Mouse (Mus musculus) MEL (cell line): ENCODE data around the gene Lypd5. TPM values are rescaled to one million over a fixed set of nuclear protein-coding genes. Genes with fewer than 3 reads are reported as not detected.
A peak's percentile ranks its signal among the peaks of the same experiment; 100 is the strongest.

Experiments used
- DNase-seq: peaks from one replicate; pipeline ENCODE4 v3.0.0; 2011; ENCODE audit warnings: low read depth, low spot score
- H3K27ac ChIP-seq: 2 replicates; pipeline ENCODE4 v1.5.1; 2012; ENCODE audit warnings: low read depth, mild to moderate bottlenecking, control low read depth, low read length, moderate library complexity; ENCODE audit not compliant: control insufficient read depth
- H3K27me3 ChIP-seq, 2 experiments: fragments of 150-350 bp in 1 of 2; sonication (generic) in 1 of 2; 2 replicates each; pipeline ENCODE4 v1.6.1; 2012; ENCODE audit warnings: low read length in 2 of 2, mild to moderate bottlenecking in 2 of 2, improper control_type of control experiment in 1 of 2, moderate library complexity in 1 of 2; ENCODE audit not compliant: insufficient read depth in 2 of 2, control insufficient read depth in 1 of 2
- H3K36me3 ChIP-seq, 2 experiments: 2 replicates each; pipeline ENCODE4 v1.6.1; 2012 to 2014; ENCODE audit warnings: low read length in 2 of 2, improper control_type of control experiment in 1 of 2, inconsistent platforms in 1 of 2, mild to moderate bottlenecking in 1 of 2; ENCODE audit not compliant: insufficient read depth in 2 of 2, control insufficient read depth in 1 of 2
- H3K4me1 ChIP-seq, 2 experiments: fragments of 150-350 bp in 1 of 2; sonication (generic) in 1 of 2; 2 replicates each; pipeline ENCODE4 v1.6.1; 2012; ENCODE audit warnings: low read length in 2 of 2, improper control_type of control experiment in 1 of 2, mild to moderate bottlenecking in 1 of 2; ENCODE audit not compliant: insufficient read depth in 2 of 2, control insufficient read depth in 1 of 2
- H3K4me3 ChIP-seq, 2 experiments: fragments of 150-350 bp in 1 of 2; sonication (generic) in 1 of 2; 2 replicates each; pipeline ENCODE4 v1.5.1; 2012; ENCODE audit warnings: low read depth in 2 of 2, low read length in 2 of 2, mild to moderate bottlenecking in 2 of 2, moderate library complexity in 2 of 2, control low read depth in 1 of 2, improper control_type of control experiment in 1 of 2; ENCODE audit not compliant: control insufficient read depth in 1 of 2, insufficient read depth in 1 of 2
- H3K79me2 ChIP-seq: 2 replicates; pipeline ENCODE4 v1.6.1; 2012; ENCODE audit warnings: mild to moderate bottlenecking, low read length, moderate library complexity; ENCODE audit not compliant: control insufficient read depth, poor library complexity, insufficient read depth
- H3K9ac ChIP-seq: 2 replicates; pipeline ENCODE4 v1.6.1; 2012; ENCODE audit warnings: low read depth, mild to moderate bottlenecking, control low read depth, low read length, moderate library complexity; ENCODE audit not compliant: control insufficient read depth, poor library complexity, severe bottlenecking
- H3K9me3 ChIP-seq: fragments of 150-350 bp; sonication (generic); replicated peaks from 2 replicates; pipeline ENCODE4 v1.6.1; 2012; ENCODE audit warnings: mild to moderate bottlenecking, low read length, improper control_type of control experiment, moderate library complexity; ENCODE audit not compliant: insufficient read depth
- BHLHE40 ChIP-seq: IDR thresholded peaks from 2 replicates; pipeline ENCODE4 v1.6.1; 2012; ENCODE audit warnings: low read depth, mild to moderate bottlenecking, inconsistent platforms, low read length, improper control_type of control experiment, borderline replicate concordance
- CHD2 ChIP-seq: IDR thresholded peaks from 2 replicates; pipeline ENCODE4 v1.6.1; 2011; ENCODE audit warnings: low read length, improper control_type of control experiment
- E2F4 ChIP-seq: IDR thresholded peaks from 2 replicates; pipeline ENCODE4 v1.6.1; 2011; ENCODE audit warnings: low read depth, low read length, improper control_type of control experiment, borderline replicate concordance
- EP300 ChIP-seq, 2 experiments: IDR thresholded peaks; 2 replicates each; pipeline ENCODE4 v1.6.1; 2011; ENCODE audit warnings: improper control_type of control experiment in 2 of 2, low read length in 2 of 2, low read depth in 1 of 2, mild to moderate bottlenecking in 1 of 2
- GABPA ChIP-seq: IDR thresholded peaks from 2 replicates; pipeline ENCODE4 v1.6.1; 2012; ENCODE audit warnings: low read depth, mild to moderate bottlenecking, inconsistent platforms, low read length, improper control_type of control experiment, moderate library complexity
- HCFC1 ChIP-seq: IDR thresholded peaks from 2 replicates; pipeline ENCODE4 v1.6.1; 2012; ENCODE audit warnings: low read depth, mild to moderate bottlenecking, inconsistent platforms, low read length, improper control_type of control experiment, moderate library complexity
- JUND ChIP-seq: IDR thresholded peaks from 2 replicates; pipeline ENCODE4 v1.6.1; 2011; ENCODE audit warnings: low read depth, mild to moderate bottlenecking, improper control_type of control experiment, low read length
- KAT2A ChIP-seq: conservative IDR thresholded peaks from 2 replicates; pipeline ENCODE4 v1.6.1; 2012; ENCODE audit warnings: low read depth, low read length, improper control_type of control experiment, inconsistent platforms
- MAFK ChIP-seq: IDR thresholded peaks from 2 replicates; pipeline ENCODE4 v1.6.1; 2011; ENCODE audit warnings: low read depth, mild to moderate bottlenecking, low read length, improper control_type of control experiment, borderline replicate concordance
- MEF2A ChIP-seq: IDR thresholded peaks from 2 replicates; pipeline ENCODE4 v1.6.1; 2014; ENCODE audit warnings: low read depth, mild to moderate bottlenecking, inconsistent platforms, low read length, improper control_type of control experiment; ENCODE audit not compliant: poor library complexity, insufficient replicate concordance, severe bottlenecking; ENCODE audit errors: extremely low read depth
- MXI1 ChIP-seq: IDR thresholded peaks from 2 replicates; pipeline ENCODE4 v1.6.1; 2011; ENCODE audit warnings: mild to moderate bottlenecking, low read depth, low read length, improper control_type of control experiment
- MYB ChIP-seq: IDR thresholded peaks from 2 replicates; pipeline ENCODE4 v1.6.1; 2011; ENCODE audit warnings: mild to moderate bottlenecking, low read depth, low read length, improper control_type of control experiment
- MYC ChIP-seq: IDR thresholded peaks from 2 replicates; pipeline ENCODE4 v1.6.1; 2011; ENCODE audit warnings: low read depth, mild to moderate bottlenecking, low read length, improper control_type of control experiment, moderate library complexity
- NELFE ChIP-seq: IDR thresholded peaks from 2 replicates; pipeline ENCODE4 v1.6.1; 2011; ENCODE audit warnings: low read depth, low read length, improper control_type of control experiment
- NRF1 ChIP-seq: IDR thresholded peaks from 2 replicates; pipeline ENCODE4 v1.6.1; 2014; ENCODE audit warnings: low read depth, mild to moderate bottlenecking, inconsistent platforms, low read length, improper control_type of control experiment, moderate library complexity; ENCODE audit not compliant: poor library complexity, insufficient read depth, severe bottlenecking
- POLR2AphosphoS2 ChIP-seq: IDR thresholded peaks from 2 replicates; pipeline ENCODE4 v1.6.1; 2011; ENCODE audit warnings: low read length, improper control_type of control experiment
- RAD21 ChIP-seq: IDR thresholded peaks from 2 replicates; pipeline ENCODE4 v1.6.1; 2011; ENCODE audit warnings: mild to moderate bottlenecking, low read depth, low read length, improper control_type of control experiment
- RCOR1 ChIP-seq: IDR thresholded peaks from 2 replicates; pipeline ENCODE4 v1.6.1; 2012; ENCODE audit warnings: low read depth, mild to moderate bottlenecking, inconsistent platforms, low read length, improper control_type of control experiment
- SIN3A ChIP-seq: IDR thresholded peaks from 2 replicates; pipeline ENCODE4 v1.6.1; 2012; ENCODE audit warnings: low read length, improper control_type of control experiment, inconsistent platforms
- TBP ChIP-seq: IDR thresholded peaks from 2 replicates; pipeline ENCODE4 v1.8.0; 2011; ENCODE audit warnings: low read depth, low read length, improper control_type of control experiment
- TCF12 ChIP-seq: IDR thresholded peaks from 2 replicates; pipeline ENCODE4 v1.6.1; 2014; ENCODE audit warnings: low read depth, mild to moderate bottlenecking, inconsistent platforms, low read length, improper control_type of control experiment, moderate library complexity
- USF1 ChIP-seq: IDR thresholded peaks from 2 replicates; pipeline ENCODE4 v1.6.1; 2014; ENCODE audit warnings: low read depth, mild to moderate bottlenecking, inconsistent platforms, low read length, improper control_type of control experiment, moderate library complexity
- USF2 ChIP-seq, 2 experiments: IDR thresholded peaks; 2 replicates each; pipeline ENCODE4 v1.6.1; 2011 to 2012; ENCODE audit warnings: improper control_type of control experiment in 2 of 2, low read length in 2 of 2, borderline replicate concordance in 1 of 2, inconsistent platforms in 1 of 2, low read depth in 1 of 2, mild to moderate bottlenecking in 1 of 2; ENCODE audit not compliant: insufficient read depth in 1 of 2
- ZC3H11A ChIP-seq: IDR thresholded peaks from 2 replicates; pipeline ENCODE4 v1.6.1; 2012; ENCODE audit warnings: low read depth, mild to moderate bottlenecking, inconsistent platforms, low read length, improper control_type of control experiment
- ZMIZ1 ChIP-seq: IDR thresholded peaks from 2 replicates; pipeline ENCODE4 v1.6.1; 2012; ENCODE audit warnings: low read depth, mild to moderate bottlenecking, inconsistent platforms, low read length, improper control_type of control experiment, moderate library complexity
- ZNF384 ChIP-seq: IDR thresholded peaks from 2 replicates; pipeline ENCODE4 v1.6.1; 2012; ENCODE audit warnings: low read depth, mild to moderate bottlenecking, inconsistent platforms, low read length, improper control_type of control experiment
- polyA plus RNA-seq, 2 experiments: library from polyadenylated mRNA; stranded (reverse) in 1 of 2; unstranded in 1 of 2; fragments of >175 nt in 1 of 2; fragments of >200 nt in 1 of 2; gene quantifications; 2 replicates each; pipeline versions ENCODE4 v1.2.1 to v1.2.4; 2012; ENCODE audit warnings: low replicate concordance in 2 of 2, low read depth in 1 of 2; ENCODE audit not compliant: insufficient read length in 2 of 2, insufficient read depth in 1 of 2, missing spikeins in 1 of 2
- total RNA-seq: library from RNA; depleted of rRNA; stranded (reverse); fragments of 300-350 nt; gene quantifications from 2 replicates; pipeline ENCODE4 v1.2.3, GENCODE M21; 2012

The Lypd5 gene
- total and polyA plus RNA-seq, 3 experiments, result not detected

GRCm38 (mm10) chr7:24394054-24394453 is 45.1 kb downstream of the Lypd5 start:
- Histone ChIP-seq H3K27me3 (no peaks in the 10 kb centered on the region), H3K79me2 (peaks cover 13% of the 10 kb centered on the region), H3K4me3 (0 out of 4 replicates have a peak overlapping the region, but pooled peaks of 1 of the 2 experiments have one; percentile 2), H3K27ac (peak overlapping the region; percentile 94), H3K36me3 (peaks cover 0 to 47% of the 10 kb centered on the region in 2 experiments; a peak in 2 of 4 replicates), H3K4me1 (peaks cover 21 to 62% of the 10 kb centered on the region in 2 experiments), H3K9ac (peak overlapping the region; percentile 42; the same call in 1 of the 2 replicates), H3K9me3 (no peaks in the 10 kb centered on the region)
- TF ChIP-seq NELFE (peak; percentile 23; the same call in 1 of the 2 replicates), CHD2 (no peak), EP300 (IDR thresholded peaks at IDR 0.05; ENCODE audit: low read depth in 1 of 2, low read length in 2 of 2) (no peak), RAD21 (no peak), POLR2AphosphoS2 (no peak), JUND (no peak), NRF1 (no peak), MYB (no peak), HCFC1 (no peak), GABPA (no peak), MEF2A (no peak), BHLHE40 (peak; percentile 84), TCF12 (no peak), MAFK (no peak; the same call in 1 of the 2 replicates), KAT2A (no peak), RCOR1 (no peak), ZNF384 (no peak), ZMIZ1 (no peak), E2F4 (no peak), TBP (no peak), ZC3H11A (no peak), USF2 (IDR thresholded peaks at IDR 0.05; ENCODE audit: borderline replicate concordance in 1 of 2, insufficient read depth in 1 of 2, low read depth in 1 of 2, low read length in 2 of 2) (no peak), USF1 (peak; percentile 60; the same call in 1 of the 2 replicates), SIN3A (peak; percentile 1; the same call in 1 of the 2 replicates), MXI1 (no peak), MYC (no peak)
- DNase-seq, result peak; percentile 68
